Mouse (Mus musculus): Measurements from ENCODE around the gene Coasy.

Coasy gene

DNA sequence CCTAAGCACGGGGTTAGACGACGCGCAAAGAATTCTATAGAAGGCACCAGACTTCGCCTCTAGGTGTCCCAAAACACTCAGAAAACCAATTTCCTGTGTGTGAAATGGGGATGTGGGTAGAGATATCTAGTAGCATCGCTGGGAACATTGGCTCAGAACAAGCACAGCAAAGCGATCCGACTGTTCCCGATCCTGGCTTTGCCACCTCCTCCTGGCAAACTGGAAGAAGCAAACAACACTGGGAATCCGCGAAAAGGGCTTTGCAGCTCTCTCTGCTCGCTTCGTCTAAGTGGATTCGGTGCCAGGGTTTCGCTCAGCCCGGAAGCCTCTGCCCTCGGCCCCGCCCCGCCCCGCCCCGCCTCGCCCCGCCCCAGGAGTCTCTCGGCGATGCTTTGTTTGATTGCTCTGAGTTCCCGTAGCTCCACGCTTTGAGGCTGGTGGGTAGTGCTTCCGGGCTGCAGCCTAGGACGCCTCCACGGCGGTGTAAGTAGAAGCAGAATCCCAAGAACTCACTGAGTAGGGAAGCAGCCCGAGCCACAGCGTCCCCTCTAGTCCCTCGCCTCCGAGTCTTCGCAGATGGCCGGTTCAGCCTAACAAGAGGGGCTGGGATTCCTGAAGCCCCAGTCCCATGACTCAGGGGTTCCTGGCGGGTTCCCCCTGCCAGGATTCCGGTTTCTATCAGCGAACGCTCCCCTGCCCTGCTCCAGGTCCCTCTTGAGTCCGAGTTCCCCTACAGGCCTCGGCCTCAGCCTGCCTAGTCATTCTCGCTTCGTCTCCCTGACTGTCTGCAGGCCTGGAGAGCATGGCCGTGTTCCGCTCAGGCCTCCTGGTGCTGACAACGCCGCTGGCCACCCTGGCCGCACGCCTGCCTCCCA is at the start of gene Coasy:
Coasy (plus strand) TSS at position 358 of the 875 bp plus-strand sequence.
- DNase-seq (ENCODE audit: low read depth, low spot score) = peak; percentile 69

DNA sequence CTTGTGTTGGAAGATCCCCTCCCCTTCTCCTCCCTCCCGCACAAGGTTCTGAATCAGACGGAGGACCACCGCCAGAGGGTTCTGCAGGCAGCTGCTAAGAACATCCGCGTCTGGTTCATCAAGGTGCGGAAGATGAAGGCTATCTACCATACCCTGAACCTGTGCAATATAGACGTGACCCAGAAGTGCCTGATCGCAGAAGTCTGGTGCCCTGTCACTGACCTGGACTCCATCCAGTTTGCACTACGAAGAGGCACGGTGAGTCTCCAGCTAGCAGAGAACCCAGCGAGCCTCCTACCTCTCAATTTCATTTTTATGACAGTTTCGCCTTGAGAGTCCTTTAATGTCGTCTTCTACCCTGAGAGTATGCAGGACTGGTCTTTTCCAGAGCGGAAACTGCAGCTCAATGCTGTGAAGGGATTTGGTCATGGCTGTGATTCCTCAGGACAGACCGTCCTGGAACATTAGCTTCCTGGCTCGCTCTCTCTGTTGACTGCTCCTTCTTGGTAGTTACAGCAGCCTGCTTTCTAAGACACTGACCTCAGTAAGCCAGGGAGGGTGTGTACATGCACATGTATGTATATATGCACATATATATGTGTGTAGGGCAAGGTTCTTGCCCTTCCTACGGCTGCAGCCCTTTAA is 48.4 kb upstream of the Coasy start:
- DNase-seq (ENCODE audit: low read depth, low spot score) = no peak

DNA sequence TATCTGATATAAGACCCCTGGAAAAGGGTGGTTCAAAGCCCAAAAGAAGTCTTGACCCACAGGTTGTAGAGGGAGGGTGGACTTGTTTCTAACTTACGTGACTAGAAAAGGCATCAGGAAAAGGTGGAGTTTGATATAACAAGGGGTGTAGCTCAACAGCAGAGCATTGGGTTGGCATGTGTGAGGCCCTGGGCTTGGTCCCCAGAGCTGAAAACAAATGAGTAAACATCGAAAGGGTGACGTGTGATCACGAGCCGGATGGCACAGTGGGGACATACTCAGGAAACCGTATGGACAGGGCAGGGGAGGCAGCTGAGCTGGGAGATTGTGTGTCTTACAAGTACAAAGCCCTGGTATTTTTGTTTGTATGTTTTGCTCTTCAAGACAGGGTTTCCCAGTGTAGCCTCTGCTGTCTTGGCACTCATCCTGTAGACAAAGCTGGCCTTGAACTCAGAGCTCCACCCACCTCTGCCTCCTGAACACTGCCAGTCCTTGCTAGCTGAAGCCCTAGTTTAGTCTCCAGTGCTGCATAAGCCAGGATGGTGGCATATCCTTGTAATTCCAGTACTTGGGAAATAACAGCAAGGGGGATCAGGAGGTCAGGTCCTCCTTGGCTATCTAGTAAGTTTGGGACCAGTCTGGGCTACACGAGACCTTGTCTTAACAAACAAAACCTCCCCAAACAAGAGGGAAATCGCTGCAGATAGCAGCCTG is 47.6 kb upstream of the Coasy start:
- no peak for DNase-seq (ENCODE audit: low read depth, low spot score)

DNA sequence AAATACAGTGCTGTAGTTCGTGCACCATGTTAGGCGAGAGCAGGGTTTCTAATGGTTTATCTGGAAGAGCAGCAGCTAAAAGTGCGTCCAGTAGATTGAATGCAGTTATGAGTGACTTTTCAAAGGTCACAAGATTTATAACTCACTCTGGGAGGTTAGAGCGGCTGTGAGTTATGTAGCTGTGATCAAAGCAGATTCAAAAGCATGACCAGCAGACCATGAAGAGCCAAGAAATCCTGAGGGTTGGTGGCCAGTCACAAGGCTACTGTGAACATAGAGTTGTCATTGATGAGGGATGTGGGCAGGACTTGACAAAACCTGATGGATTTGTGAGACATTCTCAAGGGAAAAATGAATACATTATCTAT is 47.1 kb upstream of the Coasy start:
- DNase-seq (ENCODE audit: low read depth, low spot score) = no peak

DNA sequence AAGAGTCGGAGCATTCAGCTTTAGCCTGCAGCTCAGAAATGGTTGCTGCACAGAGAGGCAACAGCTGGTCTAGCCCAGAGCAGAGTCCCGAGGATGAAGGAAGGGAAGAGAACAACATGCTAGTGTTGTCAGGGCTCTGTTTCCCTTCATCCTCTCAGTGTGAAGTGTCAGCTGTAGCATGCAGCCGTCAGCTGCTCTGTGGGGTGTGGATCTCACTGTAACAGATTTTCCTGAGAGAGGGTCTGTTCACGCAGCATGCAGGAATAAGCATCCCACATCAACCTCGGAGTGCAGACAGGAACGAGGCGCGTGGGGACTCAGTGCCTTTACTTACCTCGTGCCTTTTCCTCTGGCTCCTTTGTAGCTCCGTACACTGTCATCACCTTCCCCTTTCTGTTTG is 44.6 kb upstream of the Coasy start:
- DNase-seq (ENCODE audit: low read depth, low spot score) = no peak

DNA sequence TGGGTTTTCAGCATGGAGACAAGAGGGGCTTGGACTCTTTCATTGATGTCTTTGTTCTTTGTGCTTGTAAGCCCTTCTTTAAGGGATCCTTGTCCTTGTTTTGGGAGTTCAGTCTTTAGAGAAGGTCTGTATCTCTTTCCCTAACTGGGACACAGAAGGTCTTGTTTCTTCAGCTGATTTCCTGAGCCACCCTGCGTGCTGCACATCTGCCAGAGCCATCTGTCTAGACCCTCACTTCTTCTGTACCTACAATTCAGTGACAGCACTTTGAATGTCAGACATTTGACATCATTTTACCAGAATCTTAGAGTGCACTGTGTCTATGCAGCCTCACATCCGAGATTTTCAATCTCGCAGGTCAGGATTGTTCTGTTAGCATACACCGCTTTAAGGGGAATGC is 36.5 kb upstream of the Coasy start:
- DNase-seq (ENCODE audit: low read depth, low spot score) = no peak

DNA sequence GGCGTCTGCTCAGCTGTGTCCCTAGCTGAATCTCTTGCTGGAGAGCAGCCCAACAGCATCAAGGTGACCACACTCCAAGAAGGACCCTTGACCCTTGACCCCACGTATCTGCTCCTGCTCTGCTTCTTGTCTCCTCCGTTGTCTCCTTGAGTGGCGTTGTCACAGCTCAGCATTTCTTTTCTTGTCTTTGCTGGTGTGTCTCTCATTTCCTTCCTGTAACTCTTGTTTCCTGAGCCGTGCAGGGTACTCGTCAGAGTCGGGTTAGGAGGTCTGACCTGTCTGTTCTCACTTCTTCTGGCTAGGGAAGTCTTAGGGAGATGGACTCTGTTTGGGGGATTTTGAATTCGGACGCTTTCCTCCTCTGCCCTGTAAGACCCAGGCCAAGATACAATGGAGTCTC is 35.9 kb upstream of the Coasy start:
- DNase-seq (ENCODE audit: low read depth, low spot score) = no peak

DNA sequence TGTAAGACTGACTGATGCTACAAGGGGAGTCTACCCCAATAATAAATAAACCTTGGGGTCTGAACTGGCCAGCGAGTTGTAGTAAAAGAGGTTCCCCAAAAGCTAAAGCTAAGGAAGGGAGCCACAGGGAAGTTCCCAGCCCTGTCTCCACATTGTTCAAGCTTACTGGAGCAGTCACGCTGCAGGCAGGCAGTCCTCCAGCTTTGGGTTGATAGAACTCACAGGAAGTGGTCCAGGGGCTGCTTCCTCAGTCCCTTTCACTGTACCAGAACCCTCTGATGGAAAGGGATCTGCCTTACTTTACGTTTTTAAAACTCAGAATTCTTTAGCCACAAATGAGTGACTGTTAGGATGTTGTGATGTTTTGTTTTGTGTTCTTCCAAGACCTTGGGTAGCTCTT is 34.9 kb upstream of the Coasy start:
- DNase-seq (ENCODE audit: low read depth, low spot score) = no peak

DNA sequence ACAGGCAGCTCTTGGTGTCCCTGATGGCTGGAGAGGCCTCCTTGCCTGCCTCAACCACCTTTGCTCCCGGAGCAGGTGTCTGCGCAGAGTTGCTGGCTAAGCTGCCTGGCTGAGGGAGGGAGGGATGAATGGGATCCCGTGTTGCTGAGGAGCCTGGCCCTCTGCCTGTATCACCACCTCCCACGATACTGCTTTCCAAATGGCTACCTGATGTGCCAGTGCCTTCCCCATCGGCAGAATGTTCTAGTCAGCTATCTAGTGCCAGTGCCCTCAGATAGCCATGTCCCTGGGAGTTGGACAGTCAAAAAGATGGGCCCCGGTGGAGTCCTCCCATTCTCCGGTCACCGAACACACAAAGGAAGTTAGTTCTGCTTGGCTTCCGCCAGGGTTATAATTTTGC is 32.0 kb upstream of the Coasy start:
- no peak for DNase-seq (ENCODE audit: low read depth, low spot score)

DNA sequence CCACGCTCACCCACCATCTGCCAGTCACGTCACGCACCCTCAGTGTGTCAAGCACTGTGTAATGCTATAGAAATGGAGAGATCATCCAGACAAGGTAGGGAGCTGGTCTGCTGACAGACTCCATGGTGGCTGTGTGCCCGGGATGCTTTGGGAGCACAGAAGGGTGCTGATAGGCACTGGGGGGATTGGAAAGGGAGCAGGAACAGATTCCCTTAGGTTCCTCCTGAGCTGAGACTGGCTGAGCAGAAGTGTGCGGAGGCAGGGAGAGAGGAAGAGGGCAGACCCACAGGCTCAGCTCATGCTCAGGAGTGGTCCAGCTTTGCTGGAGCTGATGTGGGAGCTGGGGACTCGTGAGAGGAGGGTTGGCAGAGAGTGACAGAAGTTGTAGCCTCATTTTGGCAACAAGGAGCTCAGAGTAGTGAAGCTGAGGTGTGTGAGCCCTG is 31.3 kb upstream of the Coasy start:
- no peak for DNase-seq (ENCODE audit: low read depth, low spot score)

DNA sequence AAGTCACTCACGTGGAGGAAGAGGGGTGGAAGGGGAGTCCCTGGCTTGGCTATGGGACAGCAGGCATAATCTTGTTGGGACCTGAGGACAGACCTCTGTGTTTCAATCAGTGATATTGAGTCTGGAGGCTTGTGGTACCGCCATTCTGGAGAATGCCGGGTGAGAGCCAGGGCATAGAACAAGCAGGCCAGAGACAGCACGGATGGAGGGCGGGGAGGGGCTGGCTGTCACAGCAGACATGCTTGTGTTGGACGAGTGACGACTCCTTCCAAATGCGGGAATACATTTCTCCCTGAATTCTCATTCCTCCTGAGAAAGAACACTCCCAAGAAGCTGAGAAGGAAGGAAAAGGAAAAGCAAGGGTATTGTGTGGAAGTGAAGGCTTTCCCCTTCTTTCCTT is 30.7 kb upstream of the Coasy start:
- DNase-seq (ENCODE audit: low read depth, low spot score) = no peak

DNA sequence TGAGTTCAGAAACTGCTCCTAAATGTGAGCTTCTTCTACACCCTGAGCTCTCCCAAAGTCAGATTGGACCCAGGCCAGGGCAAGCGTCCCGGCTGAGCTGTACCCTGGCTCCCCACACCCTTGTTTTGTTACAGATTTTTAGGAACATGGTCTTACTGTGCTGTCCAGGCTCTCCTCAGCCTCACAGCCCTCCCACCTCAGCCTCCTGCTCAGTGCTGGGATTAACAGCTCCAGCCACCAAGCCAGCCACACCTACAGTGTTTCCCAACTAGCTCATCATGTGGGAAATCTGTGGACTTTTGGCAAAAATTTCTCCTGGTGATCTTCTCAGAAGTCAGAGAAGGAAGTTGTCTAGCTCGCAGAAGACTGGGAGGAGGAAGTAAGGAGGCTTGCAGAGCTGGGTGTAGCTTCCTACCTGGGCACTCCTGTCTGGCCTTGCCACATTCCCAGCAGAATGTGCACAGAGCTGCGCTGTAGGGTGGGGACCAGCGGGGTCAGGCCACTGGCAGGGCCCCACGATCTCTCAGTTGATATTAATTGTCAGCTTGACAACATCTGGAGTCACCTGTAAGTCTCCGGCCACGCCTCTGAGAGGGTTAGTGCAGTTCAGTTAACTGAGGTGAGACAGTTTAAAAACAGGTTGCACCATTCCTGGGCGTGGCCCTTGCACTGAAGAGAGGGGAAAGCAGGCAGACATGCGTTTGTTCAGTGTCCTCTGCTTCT is 29.5 kb upstream of the Coasy start:
- DNase-seq (ENCODE audit: low read depth, low spot score) = no peak

DNA sequence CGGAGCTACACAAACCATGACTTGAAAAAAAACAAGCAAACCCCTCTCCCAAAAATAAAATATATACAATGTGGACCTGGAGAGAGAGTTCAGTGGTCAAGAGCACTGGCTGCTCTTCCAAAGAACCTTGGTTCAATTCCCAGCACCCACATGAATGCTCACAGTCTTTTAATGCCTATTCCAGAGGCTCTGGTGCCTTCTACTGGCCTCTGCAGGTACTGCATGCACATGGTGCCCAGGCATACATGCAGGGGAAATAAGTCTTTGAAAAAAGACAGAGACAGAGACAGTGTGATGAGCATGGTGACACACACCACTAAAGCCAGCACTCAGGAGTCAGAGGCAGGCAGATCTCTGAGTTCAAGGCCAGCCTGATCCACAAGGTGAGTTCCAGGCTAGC is 28.4 kb upstream of the Coasy start:
- no peak for DNase-seq (ENCODE audit: low read depth, low spot score)

DNA sequence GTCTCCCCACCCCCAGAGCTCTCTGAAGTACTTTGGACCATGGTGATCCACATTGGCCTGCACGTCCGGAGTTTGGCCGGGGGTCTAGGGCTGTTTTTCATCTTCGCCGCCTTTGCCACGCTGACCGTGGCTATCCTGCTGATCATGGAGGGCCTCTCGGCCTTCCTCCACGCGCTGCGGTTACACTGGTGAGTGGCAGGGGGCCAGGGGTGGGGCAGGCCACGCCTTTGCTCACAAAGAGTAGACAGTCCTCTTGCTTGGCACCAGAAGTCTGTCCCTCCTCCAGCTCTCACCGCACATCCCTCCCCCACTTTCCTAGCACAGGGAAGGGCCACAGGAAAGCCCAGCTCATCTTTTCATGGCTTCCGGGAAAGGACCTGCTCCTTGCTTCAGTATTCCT is 26.9 kb upstream of the Coasy start:
- no peak for DNase-seq (ENCODE audit: low read depth, low spot score)

DNA sequence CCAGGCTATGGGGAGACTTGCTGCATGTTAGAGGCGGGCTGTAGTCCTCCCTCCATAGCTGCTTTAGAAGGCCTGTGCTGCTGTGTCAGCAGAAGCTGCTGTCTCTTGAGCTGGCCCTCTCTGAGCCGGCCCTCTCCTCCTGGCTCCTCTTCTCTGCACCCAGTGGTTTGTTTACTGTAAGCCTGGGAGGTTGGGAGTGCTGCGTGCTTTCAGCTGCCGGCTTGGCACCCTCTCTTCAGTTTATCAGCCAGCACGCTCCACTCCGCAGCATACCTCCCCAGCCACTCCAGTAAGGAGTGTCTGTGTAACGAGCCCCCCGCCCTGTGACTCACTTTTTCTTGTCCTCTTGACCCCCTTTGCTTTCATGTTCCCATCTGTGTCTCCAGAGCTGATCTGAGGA is 25.5 kb upstream of the Coasy start:
- no peak for DNase-seq (ENCODE audit: low read depth, low spot score)

DNA sequence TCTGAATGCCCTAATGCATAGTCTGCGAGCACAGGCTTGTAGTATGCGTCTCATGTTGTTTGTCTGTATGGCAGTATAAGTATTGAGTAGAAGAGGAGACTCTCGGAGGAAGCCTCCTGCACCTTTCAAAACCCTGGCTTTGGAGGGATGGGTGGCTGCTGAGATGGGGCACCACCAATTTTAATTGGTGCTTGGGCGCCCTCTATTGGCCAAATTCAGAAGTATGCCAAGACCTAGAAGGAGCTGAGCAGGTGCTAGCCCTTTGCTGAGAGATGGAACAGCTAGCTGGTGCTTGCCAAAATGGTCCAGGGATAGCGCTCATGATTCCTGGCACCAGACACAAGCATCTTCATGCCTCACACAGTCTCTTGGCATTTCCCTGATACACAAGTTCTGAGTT is 24.5 kb upstream of the Coasy start:
- peak; percentile 70 for DNase-seq (ENCODE audit: low read depth, low spot score)

DNA sequence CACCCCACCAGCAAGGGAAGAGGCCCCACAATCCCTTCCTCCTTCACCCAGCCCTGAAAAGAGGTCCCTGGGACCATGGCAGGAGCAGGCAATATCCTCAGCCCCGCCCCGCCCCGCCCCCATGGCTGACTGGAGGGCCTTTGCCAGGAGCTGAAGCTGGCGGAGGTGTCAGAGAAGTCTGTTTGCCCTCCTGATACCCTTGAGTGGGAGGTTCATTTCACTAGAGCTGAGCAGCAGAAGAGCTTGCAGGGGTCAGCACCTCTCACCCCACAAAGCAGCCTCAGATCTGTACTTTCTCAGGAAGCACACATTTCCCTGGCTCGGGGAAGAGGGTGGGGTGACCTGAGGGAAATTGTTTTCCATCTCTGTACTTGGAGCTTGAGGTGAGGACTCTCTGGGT is 23.6 kb upstream of the Coasy start:
- DNase-seq (ENCODE audit: low read depth, low spot score) = no peak

DNA sequence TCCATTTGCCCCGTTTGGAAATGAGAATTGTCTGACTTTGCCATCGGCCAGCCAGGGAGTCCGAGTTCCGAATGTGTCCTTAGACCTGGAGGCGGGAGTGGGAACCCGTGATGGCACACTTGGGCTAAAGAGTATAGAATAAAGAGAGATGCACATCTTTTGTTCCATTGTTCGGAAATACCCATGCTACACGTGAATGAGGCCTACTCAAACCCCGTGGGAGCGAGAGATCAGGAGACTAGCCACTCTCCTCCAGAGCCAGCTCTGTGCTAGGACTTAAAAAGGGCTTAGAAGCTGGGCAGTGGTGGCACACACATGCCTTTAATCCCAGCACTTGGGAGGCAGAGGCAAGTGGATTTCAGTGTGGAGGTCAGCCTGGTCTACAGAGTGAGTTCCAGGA is 22.9 kb upstream of the Coasy start:
- DNase-seq (ENCODE audit: low read depth, low spot score) = no peak

DNA sequence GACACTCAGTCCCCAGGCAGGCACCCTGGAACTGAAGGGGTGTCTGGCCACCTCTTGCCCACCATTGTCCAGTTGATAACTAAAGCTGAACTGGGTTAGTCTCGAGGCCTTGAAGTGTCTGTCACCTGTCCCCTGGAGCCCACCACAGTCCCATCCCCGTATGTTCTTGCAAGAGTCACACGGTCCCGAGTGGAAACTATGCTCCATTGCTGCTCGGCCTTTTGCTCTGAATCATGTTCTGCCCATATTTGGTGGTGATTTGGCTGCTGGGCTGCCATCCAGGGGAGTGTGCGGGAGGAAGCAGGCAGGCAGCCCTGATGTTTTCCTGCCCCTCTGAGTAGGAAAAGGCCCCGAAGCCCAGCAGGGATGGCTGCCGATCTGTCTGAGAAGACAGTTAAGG is 22.2 kb upstream of the Coasy start:
- no peak for DNase-seq (ENCODE audit: low read depth, low spot score)

DNA sequence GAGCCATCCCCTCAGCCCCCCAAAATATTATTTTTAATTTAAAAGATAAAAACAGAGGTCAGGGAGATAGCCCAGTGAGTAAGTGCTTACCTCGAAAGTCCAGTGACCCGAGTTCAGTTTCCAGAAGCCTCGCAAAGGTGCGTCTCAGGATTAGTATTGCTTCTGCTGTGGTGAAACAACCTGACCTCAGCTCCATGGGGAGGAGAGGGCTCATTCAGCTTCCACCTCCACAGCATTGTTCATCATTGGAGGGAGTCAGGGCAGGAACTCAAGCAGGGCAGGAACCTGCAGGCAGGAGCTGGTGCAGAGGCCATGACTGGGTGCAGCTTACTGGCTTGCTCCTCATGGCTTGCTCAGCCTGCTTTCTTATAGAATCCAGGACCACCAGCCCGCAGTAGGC is 21.3 kb upstream of the Coasy start:
- no peak for DNase-seq (ENCODE audit: low read depth, low spot score)

DNA sequence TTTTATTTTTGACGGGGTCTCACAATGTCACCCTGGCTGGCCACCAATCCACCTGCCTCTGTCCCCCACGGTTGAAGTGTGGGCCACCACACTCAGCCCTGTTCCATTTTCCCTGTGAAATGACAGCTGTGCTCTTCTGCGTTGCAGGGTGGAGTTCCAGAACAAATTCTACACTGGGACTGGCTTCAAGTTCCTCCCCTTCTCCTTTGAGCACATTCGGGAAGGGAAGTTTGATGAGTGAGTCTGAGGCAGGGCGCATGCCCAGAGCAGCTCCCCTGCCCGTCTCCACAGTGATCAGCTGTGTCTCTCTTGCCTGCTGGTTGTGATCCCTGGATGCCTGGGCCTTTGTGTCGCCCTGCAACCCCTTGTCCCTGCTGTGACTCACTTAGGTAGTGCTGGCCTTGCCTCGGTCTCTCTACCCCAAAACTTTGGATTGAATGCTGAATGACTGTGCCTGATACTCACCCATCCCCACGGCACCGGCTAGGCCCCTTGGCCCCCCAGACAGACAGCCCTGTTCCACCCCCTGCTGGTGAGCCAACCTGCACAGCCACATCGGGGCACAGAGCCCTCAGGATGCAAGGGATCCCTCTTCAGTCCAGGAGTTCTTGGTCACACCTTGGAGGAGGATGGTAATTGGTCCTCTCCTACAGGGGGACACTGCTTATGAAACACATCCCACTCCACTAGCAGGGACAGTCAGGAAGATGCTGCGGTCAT is 20.0 kb upstream of the Coasy start:
- no peak for DNase-seq (ENCODE audit: low read depth, low spot score)
